Mouse (Mus musculus) small intestine, adult 2 months (tissue): ENCODE results near the gene Copg2. TPM values are rescaled to one million over a fixed set of nuclear protein-coding genes. Genes with fewer than 3 reads are reported as not detected.

Experiments used
- H3K27ac ChIP-seq: fragments of 200-500 bp; 2 replicates; pipeline ENCODE4 v1.5.1; 2012; ENCODE audit warnings: low read depth, low read length, control low read depth, inconsistent platforms; ENCODE audit not compliant: insufficient read depth
- H3K27me3 ChIP-seq: fragments of 200-500 bp; 2 replicates; pipeline ENCODE4 v1.6.1; 2012; ENCODE audit warnings: mild to moderate bottlenecking, moderate library complexity, low read length, inconsistent platforms; ENCODE audit not compliant: control insufficient read depth, insufficient read depth
- H3K36me3 ChIP-seq: fragments of 200-500 bp; 2 replicates; pipeline ENCODE4 v1.6.1; 2012; ENCODE audit warnings: mild to moderate bottlenecking, low read length, control low read depth, inconsistent platforms; ENCODE audit not compliant: control insufficient read depth, insufficient read depth
- H3K4me1 ChIP-seq: fragments of 200-500 bp; 2 replicates; pipeline ENCODE4 v1.6.1; 2012; ENCODE audit warnings: low read length, inconsistent platforms, mixed read lengths; ENCODE audit not compliant: control insufficient read depth, insufficient read depth, insufficient read length
- H3K4me3 ChIP-seq: fragments of 200-500 bp; 2 replicates; pipeline ENCODE4 v1.5.1; 2012; ENCODE audit warnings: low read depth, mild to moderate bottlenecking, control low read depth, inconsistent platforms, low read length, moderate library complexity
- CTCF ChIP-seq: fragments of 200-500 bp; IDR thresholded peaks from 2 replicates; pipeline ENCODE4 v1.5.1; 2012; ENCODE audit warnings: low read depth, mild to moderate bottlenecking, control low read depth, inconsistent platforms, low read length, moderate library complexity, mixed read lengths; ENCODE audit not compliant: insufficient replicate concordance, insufficient read length; ENCODE audit errors: extremely low read depth
- POLR2A ChIP-seq: fragments of 200-500 bp; IDR thresholded peaks from 2 replicates; pipeline ENCODE4 v1.6.1; 2012; ENCODE audit warnings: low read depth, mild to moderate bottlenecking, control low read depth, inconsistent platforms, low read length, moderate library complexity
- WGBS: fragments of 180-500 bp; shearing (Covaris S2); methylation state at CpG from one replicate; pipeline ENCODE4 v1.1.7; 2018; 5-methylcytosine and 5-hydroxymethylcytosine counted together
- polyA plus RNA-seq: library from polyadenylated mRNA; depleted of rRNA; stranded (reverse); fragments of >200 nt; gene quantifications from 2 replicates; pipeline ENCODE4 v1.2.3, GENCODE M21; 2012; rRNA removed

The Copg2 gene
- polyA plus RNA-seq = 1.4 and 3.1 TPM in 2 replicates

- Histone ChIP-seq H3K27me3 (no peaks in the 10 kb centered on the region), H3K36me3 (0 out of 2 replicates have a peak, but pooled peaks cover 2% of the 10 kb centered on the region), H3K27ac (0 out of 2 replicates have a peak within 1 kb of the TSS, but pooled peaks have one; percentile 42), H3K4me1 (peaks cover 2% of the 10 kb centered on the region; the same call in 1 of the 2 replicates), H3K4me3 (peak within 1 kb of the TSS; percentile 96)
- 1% methylated on average over 83 of the region's 83 CpGs for WGBS
- TF ChIP-seq CTCF = no peak
- peak; percentile 33; the same call in 1 of the 2 replicates for TF ChIP-seq POLR2A
Measured at GRCm38 (mm10) chr6:30896195-30896985, at the start of gene Copg2. TSS of gene Copg2 (minus strand) at chr6:30896794.

GRCm38 (mm10) chr6:30939264-30939663 is 42.7 kb upstream of the Copg2 start:
- H3K27ac ChIP-seq = no peak overlapping the region
- no peaks in the 10 kb centered on the region for H3K36me3 ChIP-seq
- TF ChIP-seq POLR2A (no peak), CTCF (no peak)
- H3K4me3 ChIP-seq = no peak overlapping the region
- H3K4me1 ChIP-seq = no peaks in the 10 kb centered on the region
- H3K27me3 ChIP-seq = no peaks in the 10 kb centered on the region
- 66% methylated on average over 5 of the region's 5 CpGs for WGBS

- 43% methylated on average over 2 of the region's 2 CpGs for WGBS
- TF ChIP-seq CTCF = no peak
- TF ChIP-seq POLR2A = no peak
Measured at GRCm38 (mm10) chr6:30922821-30923220, 26.2 kb upstream of the Copg2 start.

GRCm38 (mm10) chr6:30921826-30922225 is 25.2 kb upstream of the Copg2 start:
- Histone ChIP-seq H3K4me1 (0 out of 2 replicates have a peak, but pooled peaks cover 2% of the 10 kb centered on the region), H3K27ac (no peak overlapping the region), H3K27me3 (peaks cover 3% of the 10 kb centered on the region; the same call in 1 of the 2 replicates), H3K4me3 (no peak overlapping the region), H3K36me3 (no peaks in the 10 kb centered on the region)
- TF ChIP-seq CTCF = no peak
- TF ChIP-seq POLR2A = no peak
- 71% methylated on average over 10 of the region's 11 CpGs for WGBS

More at GRCm38 (mm10) chr6:30922821-30923220, 26.2 kb upstream of the Copg2 start:
- Histone ChIP-seq H3K27ac (no peak overlapping the region), H3K27me3 (peaks cover 3% of the 10 kb centered on the region; the same call in 1 of the 2 replicates), H3K4me3 (no peak overlapping the region), H3K4me1 (0 out of 2 replicates have a peak, but pooled peaks cover 2% of the 10 kb centered on the region), H3K36me3 (no peaks in the 10 kb centered on the region)

GRCm38 (mm10) chr6:30920834-30921675 is 24.5 kb upstream of the Copg2 start:
- no peak for TF ChIP-seq CTCF
- no peak for TF ChIP-seq POLR2A
- WGBS = 43% methylated on average over 21 of the region's 21 CpGs
- no peaks in the 10 kb centered on the region for H3K36me3 ChIP-seq
- H3K4me3 ChIP-seq = peak overlapping the region; percentile 31; the same call in 1 of the 2 replicates
- 0 out of 2 replicates have a peak, but pooled peaks cover 2% of the 10 kb centered on the region for H3K4me1 ChIP-seq
- H3K27ac ChIP-seq = no peak overlapping the region
- H3K27me3 ChIP-seq = peaks cover 3% of the 10 kb centered on the region; the same call in 1 of the 2 replicates

- Histone ChIP-seq H3K4me3 (no peak within 1 kb of the TSS), H3K27me3 (no peaks in the 10 kb centered on the region), H3K27ac (no peak within 1 kb of the TSS), H3K36me3 (no peaks in the 10 kb centered on the region), H3K4me1 (no peaks in the 10 kb centered on the region)
- TF ChIP-seq CTCF = no peak
- no peak for TF ChIP-seq POLR2A
- WGBS = 77% methylated on average over 2 of the region's 2 CpGs
Measured at GRCm38 (mm10) chr6:30915473-30915872, 18.9 kb upstream of the Copg2 start, which contains the start of gene Tsga13. TSS of gene Tsga13 (minus strand) at chr6:30915573.

GRCm38 (mm10) chr6:30907970-30908369 is 11.4 kb upstream of the Copg2 start:
- no peaks in the 10 kb centered on the region for H3K4me1 ChIP-seq
- WGBS = 63% methylated on average over 3 of the region's 3 CpGs
- no peak overlapping the region for H3K4me3 ChIP-seq
- no peaks in the 10 kb centered on the region for H3K27me3 ChIP-seq
- no peak overlapping the region for H3K27ac ChIP-seq
- TF ChIP-seq CTCF (no peak), POLR2A (no peak)
- no peaks in the 10 kb centered on the region for H3K36me3 ChIP-seq
